Mouse (Mus musculus): ENCODE results near the gene Mgat4a.

GRCm38 (mm10) chr1:37495698-37496321 is 45.0 kb downstream of the Mgat4a start:
- no peak for TF ChIP-seq GATA1 (IDR thresholded peaks at IDR 0.05; ENCODE audit: low read length)
- no peak for TF ChIP-seq TAL1 (IDR thresholded peaks at IDR 0.05; ENCODE audit: low read length)

Data from erythroblast, embryonic 14.5 days (primary cell).